Mouse (Mus musculus) neural tube, embryonic 14.5 days (tissue): Measurements from ENCODE around the gene Dcdc2a. TPM values are rescaled to one million over a fixed set of nuclear protein-coding genes. Genes with fewer than 3 reads are reported as not detected.

Experiments used
- ATAC-seq: fragments of 200-750 bp; cut with Nextera tagmentation; 2 replicates; pipeline ENCODE4 v1.8.0; 2017; ENCODE audit warnings: low read depth, mild to moderate bottlenecking, moderate TSS enrichment, moderate library complexity
- H3K27ac ChIP-seq: fragments of 300-500 bp; sonication (generic); 2 replicates; pipeline ENCODE4 v1.5.1; 2014; ENCODE audit warnings: low read depth, mild to moderate bottlenecking, control low read depth, low read length, moderate library complexity, mixed read lengths
- H3K27me3 ChIP-seq: fragments of 300-500 bp; sonication (generic); 2 replicates; pipeline ENCODE4 v1.6.1; 2014; ENCODE audit warnings: low read length; ENCODE audit not compliant: control insufficient read depth, insufficient read depth
- H3K36me3 ChIP-seq: fragments of 300-500 bp; sonication (generic); 2 replicates; pipeline ENCODE4 v1.6.1; 2014; ENCODE audit warnings: low read length, mixed read lengths; ENCODE audit not compliant: control insufficient read depth, insufficient read depth
- H3K4me1 ChIP-seq: fragments of 300-500 bp; sonication (generic); 2 replicates; pipeline ENCODE4 v1.6.1; 2014; ENCODE audit warnings: low read length; ENCODE audit not compliant: control insufficient read depth, insufficient read depth
- H3K4me2 ChIP-seq: fragments of 300-500 bp; sonication (generic); 2 replicates; pipeline ENCODE4 v1.6.1; 2014; ENCODE audit warnings: mild to moderate bottlenecking, low read depth, low read length, control low read depth
- H3K4me3 ChIP-seq: fragments of 300-500 bp; sonication (generic); 2 replicates; pipeline ENCODE4 v1.5.1; 2014; ENCODE audit warnings: low read depth, low read length, control low read depth, mixed read lengths
- H3K9ac ChIP-seq: fragments of 300-500 bp; sonication (generic); replicated peaks from 2 replicates; pipeline ENCODE4 v1.6.1; 2014; ENCODE audit warnings: low read depth, mild to moderate bottlenecking, control low read depth, low read length, mixed read lengths
- H3K9me3 ChIP-seq: fragments of 300-500 bp; sonication (generic); 2 replicates; pipeline ENCODE4 v1.6.1; 2016; ENCODE audit warnings: low read length; ENCODE audit not compliant: control insufficient read depth
- WGBS: fragments of 180-500 bp; shearing (Covaris S2); extraction: QIAGEN DNeasy Blood & Tissue Kit; methylation state at CpG from one replicate; pipeline ENCODE4 v1.1.7; 2014; 5-methylcytosine and 5-hydroxymethylcytosine counted together
- polyA plus RNA-seq: library from polyadenylated mRNA; unstranded; fragments of >200 nt; fragmentation: Nextera tagmentation; extraction: Ambion mirVana; gene quantifications from 2 replicates; pipeline ENCODE4 v1.2.1, GENCODE M21; 2014

Dcdc2a gene
- polyA plus RNA-seq, 1 experiment from 2014 or later: 2.0 TPM

DNA sequence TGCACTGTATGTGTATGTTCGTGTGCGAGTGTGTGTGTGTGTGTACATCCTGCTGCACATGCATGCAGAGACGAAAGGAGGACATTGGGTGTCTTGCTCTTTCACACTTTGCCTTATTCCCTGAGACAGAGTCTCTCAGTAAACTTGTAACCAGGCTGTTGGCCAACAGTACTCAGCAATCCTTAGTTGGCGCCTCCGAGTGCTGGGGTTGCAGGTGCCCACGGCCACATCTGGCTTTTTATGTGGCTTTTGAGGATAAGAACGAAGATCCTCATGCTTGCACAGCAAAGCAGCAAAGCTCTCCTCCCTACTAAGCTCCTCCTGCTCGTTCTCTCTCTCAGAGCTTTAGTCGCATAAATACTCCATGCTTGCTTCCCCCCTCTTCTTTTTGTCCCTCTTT is 73.0 kb downstream of the Dcdc2a start:
- no peak overlapping the region for H3K4me3 ChIP-seq
- H3K9ac ChIP-seq: no peak overlapping the region
- no peaks in the 10 kb centered on the region for H3K4me1 ChIP-seq
- no peak for ATAC-seq
- WGBS: 84% methylated on average over 9 of the region's 9 CpGs
- H3K4me2 ChIP-seq: no peak overlapping the region
- no peaks in the 10 kb centered on the region for H3K27me3 ChIP-seq
- H3K36me3 ChIP-seq: no peaks in the 10 kb centered on the region
- H3K27ac ChIP-seq: no peak overlapping the region
- no peaks in the 10 kb centered on the region for H3K9me3 ChIP-seq

DNA sequence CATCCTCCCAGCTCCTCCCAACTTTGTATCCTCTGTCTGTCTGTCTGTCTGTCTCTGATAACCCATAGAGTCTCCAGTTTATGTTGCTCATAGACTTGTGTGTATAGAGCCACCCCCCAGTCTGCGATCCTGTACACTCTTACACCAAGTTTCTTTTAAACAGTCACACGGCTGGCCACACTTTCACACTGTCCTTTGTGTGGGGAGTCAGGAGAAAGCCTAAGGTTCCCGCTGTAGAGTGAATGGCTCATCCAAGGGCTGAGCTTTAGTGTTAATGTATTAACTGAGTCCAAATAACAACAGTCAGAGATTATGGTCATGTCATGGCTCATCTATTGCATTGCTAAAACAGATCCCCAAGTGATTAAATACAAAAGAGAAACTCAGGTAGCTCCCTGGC is 87.3 kb downstream of the Dcdc2a start:
- no peaks in the 10 kb centered on the region for H3K27me3 ChIP-seq

DNA sequence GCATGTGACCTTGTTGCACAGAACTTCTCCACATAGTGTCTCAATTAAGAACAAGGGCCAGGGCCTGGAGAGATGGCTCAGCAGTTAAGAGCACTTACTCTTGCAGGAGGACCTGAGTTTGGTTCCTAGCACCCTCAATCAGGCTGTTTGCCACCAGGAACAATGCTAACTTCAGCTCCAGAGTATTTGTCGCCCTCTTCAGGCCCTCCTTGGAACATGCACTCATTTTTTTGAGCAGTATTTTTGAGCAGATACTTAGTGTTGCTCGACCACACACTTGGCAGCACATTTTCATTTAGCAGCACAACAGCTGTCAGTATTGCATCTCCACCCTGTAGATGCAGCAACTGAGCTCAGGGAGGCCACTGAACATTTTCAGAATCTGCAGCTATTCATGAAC is 88.3 kb downstream of the Dcdc2a start:
- no peaks in the 10 kb centered on the region for H3K9me3 ChIP-seq
- H3K4me1 ChIP-seq: no peaks in the 10 kb centered on the region
- no peak overlapping the region for H3K27ac ChIP-seq
- no peak overlapping the region for H3K9ac ChIP-seq
- H3K36me3 ChIP-seq: no peaks in the 10 kb centered on the region
- H3K27me3 ChIP-seq: no peaks in the 10 kb centered on the region
- WGBS: 76% methylated on average over 2 of the region's 2 CpGs
- H3K4me2 ChIP-seq: no peak overlapping the region
- ATAC-seq: no peak
- no peak overlapping the region for H3K4me3 ChIP-seq

More for the DNA sequence above, 87.3 kb downstream of the Dcdc2a start:
- Histone ChIP-seq H3K4me3 (no peak overlapping the region), H3K9me3 (no peaks in the 10 kb centered on the region), H3K9ac (no peak overlapping the region), H3K4me2 (no peak overlapping the region), H3K27ac (no peak overlapping the region), H3K4me1 (no peaks in the 10 kb centered on the region), H3K36me3 (no peaks in the 10 kb centered on the region)
- ATAC-seq: no peak
- 87% methylated on average over 3 of the region's 3 CpGs for WGBS

DNA sequence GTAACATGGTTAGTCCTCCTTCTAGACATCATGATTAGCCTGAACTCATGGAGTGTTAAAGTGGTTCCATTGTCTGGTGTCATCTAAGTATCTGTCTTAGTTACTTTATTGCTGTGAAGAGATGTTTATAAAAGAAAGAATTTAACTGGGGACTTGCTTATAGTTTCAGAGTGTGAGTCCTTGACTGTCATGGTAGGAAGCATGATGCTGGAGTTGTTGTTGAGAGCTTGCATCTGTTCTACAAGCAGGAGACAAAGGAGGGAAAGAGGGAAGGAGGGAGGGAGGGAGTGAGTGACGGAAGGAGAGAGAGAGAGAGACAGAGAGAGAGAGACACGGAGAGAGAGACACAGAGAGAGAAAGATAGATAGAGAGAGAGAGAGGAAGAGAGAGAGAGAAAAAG is 90.4 kb downstream of the Dcdc2a start:
- Histone ChIP-seq H3K9me3 (no peaks in the 10 kb centered on the region), H3K27me3 (no peaks in the 10 kb centered on the region), H3K4me1 (no peaks in the 10 kb centered on the region), H3K4me2 (no peak overlapping the region), H3K27ac (no peak overlapping the region), H3K4me3 (no peak overlapping the region), H3K9ac (no peak overlapping the region), H3K36me3 (no peaks in the 10 kb centered on the region)
- 62% methylated on average over 2 of the region's 2 CpGs for WGBS
- ATAC-seq: no peak

DNA sequence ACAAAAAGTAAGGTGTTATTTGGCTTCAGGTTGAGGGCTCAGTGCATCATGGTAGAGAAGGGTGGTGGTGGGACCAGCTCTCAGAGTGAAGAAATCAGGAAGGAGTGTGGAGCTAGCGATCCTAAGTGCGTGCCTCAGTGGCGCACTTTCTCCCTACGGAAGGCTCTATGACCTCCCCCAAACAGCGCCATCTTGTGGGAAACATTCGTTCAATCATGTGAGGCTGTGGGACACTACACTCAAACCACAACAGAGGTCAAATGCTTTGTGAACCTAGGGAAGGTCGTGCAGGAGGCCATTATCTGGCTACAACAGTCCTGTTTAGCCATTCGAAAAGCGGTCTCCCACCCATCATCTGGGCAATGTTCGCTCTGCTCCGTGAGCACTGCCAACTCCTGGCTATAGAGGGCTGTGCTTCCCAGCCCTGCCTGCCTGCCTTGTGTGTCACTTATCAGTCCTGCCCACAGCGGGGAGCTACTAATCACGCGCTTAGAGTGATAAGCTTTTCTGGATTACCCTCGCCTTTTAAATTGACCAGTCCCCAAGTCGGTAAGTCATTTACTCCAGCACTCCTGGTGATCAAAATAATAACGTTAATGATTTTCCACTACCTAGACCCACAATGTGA is 94.5 kb downstream of the Dcdc2a start:
- no peak for ATAC-seq
- Histone ChIP-seq H3K9ac (no peak overlapping the region), H3K27me3 (no peaks in the 10 kb centered on the region), H3K9me3 (no peaks in the 10 kb centered on the region), H3K27ac (no peak overlapping the region), H3K4me3 (no peak overlapping the region), H3K4me1 (no peaks in the 10 kb centered on the region), H3K4me2 (no peak overlapping the region), H3K36me3 (no peaks in the 10 kb centered on the region)
- WGBS: 35% methylated on average over 17 of the region's 17 CpGs

DNA sequence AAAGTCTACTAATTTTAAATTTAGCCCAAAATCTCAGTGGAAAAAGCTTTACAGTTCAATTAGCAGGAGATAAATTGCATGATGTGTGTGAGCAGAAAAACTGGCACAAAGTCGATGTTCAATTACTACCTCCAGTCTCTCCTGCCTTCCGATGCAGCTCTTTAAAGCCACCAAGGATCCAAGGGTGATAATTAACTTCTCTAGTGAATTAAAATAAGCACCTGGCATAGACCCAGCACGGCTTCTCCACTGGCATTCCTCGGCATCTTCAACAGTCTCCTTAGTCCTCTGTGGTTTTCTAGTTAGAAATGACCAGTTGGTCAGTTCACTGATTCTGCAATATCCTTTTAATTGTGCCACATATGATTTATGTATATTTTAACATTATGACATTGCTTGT is 95.1 kb downstream of the Dcdc2a start:
- Histone ChIP-seq H3K27me3 (no peaks in the 10 kb centered on the region), H3K27ac (no peak overlapping the region)
- WGBS: 43% methylated on average over 4 of the region's 4 CpGs

DNA sequence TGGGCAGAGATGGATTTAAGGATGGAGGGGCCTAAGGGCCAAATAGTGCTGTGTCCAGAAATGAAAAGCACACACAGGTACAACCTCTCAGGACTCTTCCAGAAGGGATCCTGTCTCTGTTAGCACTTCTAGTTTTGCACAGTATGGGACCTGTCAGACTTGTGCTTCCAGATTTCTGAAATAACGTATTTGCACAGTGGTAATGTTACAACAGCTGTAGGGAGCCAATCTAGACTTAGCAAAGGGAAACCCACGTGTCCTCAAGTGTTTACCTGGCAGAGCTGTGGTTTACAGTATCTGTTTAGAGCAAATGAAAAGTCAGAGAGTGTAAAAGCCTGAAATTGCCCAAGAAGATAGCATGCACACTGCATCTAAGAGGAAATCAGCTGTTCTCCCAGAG is 104.1 kb downstream of the Dcdc2a start:
- Histone ChIP-seq H3K9ac (no peak overlapping the region), H3K4me1 (no peaks in the 10 kb centered on the region), H3K9me3 (no peaks in the 10 kb centered on the region), H3K4me3 (no peak overlapping the region), H3K27me3 (no peaks in the 10 kb centered on the region), H3K27ac (no peak overlapping the region), H3K4me2 (no peak overlapping the region), H3K36me3 (no peaks in the 10 kb centered on the region)
- no peak for ATAC-seq
- WGBS: 73% methylated on average over 2 of the region's 2 CpGs

More for the DNA sequence above, 95.1 kb downstream of the Dcdc2a start:
- Histone ChIP-seq H3K36me3 (no peaks in the 10 kb centered on the region), H3K4me2 (no peak overlapping the region), H3K9ac (no peak overlapping the region), H3K4me3 (no peak overlapping the region), H3K4me1 (no peaks in the 10 kb centered on the region), H3K9me3 (no peaks in the 10 kb centered on the region)
- no peak for ATAC-seq

DNA sequence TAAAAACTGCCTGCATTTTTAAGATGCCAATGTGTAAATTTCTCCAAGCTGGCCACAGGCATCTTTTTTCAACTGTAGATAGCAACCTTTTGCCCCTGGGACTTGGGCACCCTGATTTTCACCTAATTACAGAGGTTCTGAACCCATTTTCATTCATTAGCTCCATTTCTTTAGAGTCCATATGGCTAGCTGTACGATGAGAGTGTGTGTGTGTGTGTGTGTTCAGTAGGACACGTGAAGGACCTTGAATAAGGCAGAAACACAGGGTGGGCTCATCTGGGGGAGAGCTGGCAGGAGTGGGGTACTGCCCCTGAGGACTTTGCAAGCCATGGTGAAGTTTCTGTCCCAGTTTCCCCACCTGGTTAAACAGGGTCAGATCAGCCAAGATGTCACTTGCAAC is 105.0 kb downstream of the Dcdc2a start:
- H3K27me3 ChIP-seq: no peaks in the 10 kb centered on the region
- 86% methylated on average over 2 of the region's 2 CpGs for WGBS
- H3K9ac ChIP-seq: no peak overlapping the region
- H3K36me3 ChIP-seq: no peaks in the 10 kb centered on the region
- no peak overlapping the region for H3K27ac ChIP-seq
- H3K4me3 ChIP-seq: no peak overlapping the region
- H3K4me2 ChIP-seq: no peak overlapping the region
- ATAC-seq: no peak
- no peaks in the 10 kb centered on the region for H3K4me1 ChIP-seq
- H3K9me3 ChIP-seq: no peaks in the 10 kb centered on the region

DNA sequence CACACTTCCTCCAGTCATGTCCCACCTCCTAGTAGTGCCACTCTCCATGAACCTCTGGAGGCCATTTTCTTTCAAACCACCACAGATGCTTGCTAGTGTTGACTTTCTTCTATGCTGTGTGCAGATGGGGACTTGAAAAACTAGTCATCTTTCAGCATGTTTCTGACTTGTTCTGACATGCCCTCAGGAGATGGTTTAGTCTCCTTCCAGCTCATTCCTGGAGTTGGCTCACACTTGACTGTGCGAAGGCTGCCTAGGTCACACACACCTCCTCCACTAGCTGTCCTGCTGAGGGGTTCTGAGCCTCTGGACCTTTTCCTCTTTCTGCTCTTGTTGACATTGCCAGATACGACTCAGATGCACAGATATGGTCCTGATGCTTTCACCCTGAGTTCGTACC is 106.8 kb downstream of the Dcdc2a start:
- H3K4me3 ChIP-seq: no peak overlapping the region
- H3K27me3 ChIP-seq: no peaks in the 10 kb centered on the region
- no peak overlapping the region for H3K4me2 ChIP-seq
- H3K27ac ChIP-seq: no peak overlapping the region
- no peak overlapping the region for H3K9ac ChIP-seq
- no peak for ATAC-seq
- no peaks in the 10 kb centered on the region for H3K36me3 ChIP-seq
- 88% methylated on average over 3 of the region's 3 CpGs for WGBS
- no peaks in the 10 kb centered on the region for H3K9me3 ChIP-seq
- H3K4me1 ChIP-seq: no peaks in the 10 kb centered on the region
